Mouse (Mus musculus) common myeloid progenitor, adult 5-6 weeks (primary cell): ENCODE results near the gene Sel1l3. TPM values are rescaled to one million over a fixed set of nuclear protein-coding genes. Genes with fewer than 3 reads are reported as not detected.

ENCODE experiments used
- ATAC-seq: replicated peaks from 2 replicates; pipeline ENCODE4 v1.8.0; 2016; ENCODE audit warnings: low read depth, mild to moderate bottlenecking, moderate TSS enrichment, inconsistent platforms; ENCODE audit not compliant: poor library complexity, severe bottlenecking
- total RNA-seq: library from RNA; stranded (forward); fragments of 200-1000, 187-1606 nt; gene quantifications from 2 replicates; pipeline ENCODE4 v1.2.3, GENCODE M21; 2017

Gene Sel1l3
- not detected in 2 replicates for total RNA-seq

GRCm38 (mm10) chr5:53213711-53214352 is at the start of gene Sel1l3:
TSS of gene Sel1l3 (minus strand) at chr5:53213927.
- peak; percentile 31; the same call in 1 of the 2 replicates for ATAC-seq

DNA sequence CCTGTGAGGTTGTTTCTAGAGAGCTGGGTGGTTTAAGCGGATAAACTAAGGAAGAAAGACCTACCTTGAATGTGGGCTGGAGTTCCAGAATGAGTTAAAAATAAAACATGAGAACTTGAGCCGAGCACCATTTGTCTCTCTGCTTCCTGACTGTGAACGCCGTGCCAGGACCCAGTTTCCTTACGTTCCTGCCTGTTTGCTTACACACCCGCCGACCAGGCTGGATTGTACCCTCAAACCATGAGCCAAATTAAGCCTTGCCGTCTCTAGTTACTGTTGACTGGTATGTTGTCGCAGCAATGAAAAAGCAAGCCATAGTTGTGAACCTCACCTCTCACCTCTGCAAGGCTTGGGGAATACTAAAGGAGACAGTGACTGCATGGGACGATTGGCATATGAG is 48.3 kb upstream of the Sel1l3 start:
- ATAC-seq = no peak

DNA sequence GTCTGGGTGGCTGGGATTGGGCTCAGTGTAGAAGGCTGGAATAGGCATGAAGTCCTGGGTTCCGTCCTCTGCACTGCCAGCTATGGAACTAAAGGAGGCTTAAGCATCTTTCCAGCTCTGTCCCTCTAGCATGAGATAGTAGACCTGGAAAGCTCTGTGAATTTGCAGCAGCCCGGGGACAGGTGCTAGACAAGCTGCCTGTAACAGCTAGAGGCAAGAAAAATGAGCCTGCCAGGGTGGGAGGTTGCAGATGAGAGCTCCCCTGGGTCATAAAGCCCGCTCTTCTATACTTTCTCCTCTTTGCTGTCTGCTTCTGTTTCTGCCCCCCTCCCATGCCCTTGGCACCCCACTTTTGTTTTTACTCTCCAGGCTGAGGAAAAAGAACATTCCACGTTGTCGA is 46.2 kb upstream of the Sel1l3 start:
- ATAC-seq = no peak

GRCm38 (mm10) chr5:53258038-53258786 is 44.5 kb upstream of the Sel1l3 start:
- peak; percentile 78 for ATAC-seq

- ATAC-seq = no peak
These were observed 41.1 kb upstream of the Sel1l3 start for GRCm38 (mm10) chr5:53254821-53255220.

- no peak for ATAC-seq
These were observed 40.4 kb upstream of the Sel1l3 start for GRCm38 (mm10) chr5:53254154-53254553.

GRCm38 (mm10) chr5:53249431-53250061 is 35.8 kb upstream of the Sel1l3 start:
- no peak for ATAC-seq

- no peak for ATAC-seq
These were observed 34.8 kb upstream of the Sel1l3 start for GRCm38 (mm10) chr5:53248499-53248898.

- no peak for ATAC-seq
These were observed 30.2 kb upstream of the Sel1l3 start for GRCm38 (mm10) chr5:53243933-53244332.

- no peak for ATAC-seq
These were observed 29.3 kb upstream of the Sel1l3 start for GRCm38 (mm10) chr5:53242865-53243499.

GRCm38 (mm10) chr5:53241963-53242362 is 28.2 kb upstream of the Sel1l3 start:
- ATAC-seq = no peak

DNA sequence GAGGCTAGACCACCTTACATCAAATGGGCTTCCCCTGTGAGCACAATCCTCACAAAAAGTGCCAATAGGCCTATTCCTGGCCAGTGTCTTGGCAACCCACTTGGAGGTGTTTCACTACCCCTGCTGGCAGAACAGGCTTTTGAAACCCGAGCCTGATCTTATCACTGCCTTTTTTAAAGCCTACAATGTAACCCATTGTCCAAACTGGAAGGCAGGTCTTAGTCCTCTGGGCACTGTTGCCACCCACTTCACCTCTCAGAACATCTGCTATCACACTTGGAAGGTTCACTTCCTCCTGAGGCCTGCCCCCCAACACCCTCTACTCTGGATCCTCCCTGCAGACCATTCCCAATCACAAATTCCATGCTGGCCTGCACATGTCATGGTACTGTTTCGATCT is 27.4 kb upstream of the Sel1l3 start:
- ATAC-seq = no peak

- ATAC-seq = no peak
These were observed 26.2 kb upstream of the Sel1l3 start for GRCm38 (mm10) chr5:53239831-53240440.

DNA sequence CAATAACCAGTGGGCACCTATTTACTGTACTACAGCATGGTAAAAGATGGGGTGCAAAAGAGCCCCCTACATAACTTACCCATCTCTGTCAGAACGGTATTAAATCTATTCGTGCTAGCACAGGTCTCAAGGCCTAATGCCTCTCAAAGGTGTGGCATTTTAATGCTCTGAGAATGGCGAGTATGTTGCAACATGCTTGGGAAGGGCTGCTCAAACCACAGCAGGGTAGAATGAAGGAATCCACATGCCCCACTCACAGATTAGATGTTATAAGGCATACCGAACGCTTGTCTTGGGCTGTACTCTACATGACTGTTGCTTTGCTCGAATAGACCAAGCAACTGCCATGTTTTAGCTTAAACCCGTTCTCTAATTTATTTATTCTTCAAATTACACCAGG is 25.5 kb upstream of the Sel1l3 start:
- no peak for ATAC-seq

GRCm38 (mm10) chr5:53238761-53239160 is 25.0 kb upstream of the Sel1l3 start:
- ATAC-seq = no peak

DNA sequence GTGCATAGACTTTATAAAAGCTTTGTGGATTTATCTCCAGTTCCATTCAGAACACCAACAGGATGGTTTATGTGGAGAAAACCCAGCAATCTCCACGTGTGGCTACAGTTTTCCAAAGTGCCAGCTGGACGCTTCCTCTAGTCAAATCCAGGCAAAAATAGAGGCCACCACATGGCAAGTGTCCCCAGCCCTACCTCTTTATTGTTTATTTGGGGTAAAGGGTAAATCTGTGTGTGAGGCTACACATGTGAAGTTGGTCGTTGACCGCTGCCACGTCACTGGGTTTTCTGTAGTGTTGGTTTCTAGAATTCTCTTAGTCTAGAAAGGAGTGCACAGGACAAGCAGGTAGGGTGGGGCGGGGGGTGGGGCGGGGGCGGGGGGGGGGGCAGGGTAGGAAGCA is 23.0 kb upstream of the Sel1l3 start:
- ATAC-seq = no peak

DNA sequence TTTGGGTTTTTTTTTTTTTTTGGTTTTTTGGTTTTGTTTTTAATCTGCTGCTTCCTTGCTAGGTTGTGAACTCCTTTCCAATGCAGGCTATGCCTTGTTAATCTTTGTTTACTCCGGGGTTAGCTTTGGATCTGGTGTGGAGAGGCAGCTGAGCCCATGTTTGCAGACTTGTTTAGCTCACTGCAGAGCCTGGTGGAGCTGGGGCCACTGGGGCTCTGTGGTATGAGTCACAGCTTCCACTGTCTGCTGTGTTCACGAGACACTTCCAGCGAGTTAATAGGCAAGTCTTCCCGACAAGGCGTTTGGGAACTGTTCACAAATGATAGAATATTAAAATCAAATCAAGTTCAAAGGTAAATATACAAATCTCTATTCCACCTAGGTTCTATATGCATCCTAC is 22.4 kb upstream of the Sel1l3 start:
- ATAC-seq = no peak

DNA sequence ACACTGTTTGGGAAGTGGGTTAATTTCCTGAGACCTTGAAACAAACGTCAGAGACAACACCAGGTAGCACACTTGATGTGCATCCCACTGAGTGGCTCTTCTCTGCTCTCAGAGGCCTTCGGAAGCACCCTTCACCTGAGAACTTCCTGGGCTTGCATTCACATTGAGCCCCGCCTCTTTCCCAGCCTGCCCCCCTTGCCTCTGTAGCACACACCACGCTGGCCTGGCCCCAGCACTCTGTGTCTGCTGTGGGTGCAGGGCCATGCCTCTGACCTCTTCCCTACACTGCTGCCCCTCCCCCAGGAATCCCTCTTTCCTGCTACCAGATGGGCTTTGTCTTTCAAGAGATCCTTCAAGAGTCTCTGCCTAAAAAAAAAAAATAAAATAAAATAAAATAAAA is 21.8 kb upstream of the Sel1l3 start:
- no peak for ATAC-seq

DNA sequence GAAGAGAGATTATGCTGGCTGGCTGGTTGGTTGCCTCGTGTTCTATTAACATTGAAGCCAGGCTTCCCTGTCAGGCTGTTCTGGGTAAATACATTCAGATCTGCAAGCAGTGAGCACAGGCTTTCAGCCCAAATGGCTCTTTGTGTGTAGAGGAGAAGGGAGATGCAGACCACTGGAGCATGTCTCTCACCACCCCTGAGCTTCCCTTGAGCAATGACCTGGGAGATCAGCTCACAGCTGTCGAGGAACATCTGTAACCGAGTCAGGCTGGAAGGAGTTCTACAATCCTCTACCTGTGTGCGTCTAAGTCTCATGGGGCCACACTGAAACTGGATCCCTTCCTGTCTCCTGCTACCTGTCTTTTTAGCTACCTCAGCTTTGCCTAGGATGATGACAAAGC is 16.8 kb upstream of the Sel1l3 start:
- ATAC-seq = no peak

GRCm38 (mm10) chr5:53225434-53225833 is 11.7 kb upstream of the Sel1l3 start:
- no peak for ATAC-seq
